Mouse (Mus musculus) megakaryocyte, embryonic 14.5 days (primary cell): Measurements from ENCODE around the gene Cxcl12.

ENCODE experiments used
- FLI1 ChIP-seq: IDR thresholded peaks from 2 replicates; pipeline ENCODE4 v1.6.1; 2012; ENCODE audit warnings: low read length, inconsistent platforms, mixed read lengths
- GATA1 ChIP-seq: IDR thresholded peaks from 3 replicates; pipeline ENCODE4 v1.6.1; 2012; ENCODE audit warnings: mixed read lengths, low read length, inconsistent platforms, borderline replicate concordance

DNA sequence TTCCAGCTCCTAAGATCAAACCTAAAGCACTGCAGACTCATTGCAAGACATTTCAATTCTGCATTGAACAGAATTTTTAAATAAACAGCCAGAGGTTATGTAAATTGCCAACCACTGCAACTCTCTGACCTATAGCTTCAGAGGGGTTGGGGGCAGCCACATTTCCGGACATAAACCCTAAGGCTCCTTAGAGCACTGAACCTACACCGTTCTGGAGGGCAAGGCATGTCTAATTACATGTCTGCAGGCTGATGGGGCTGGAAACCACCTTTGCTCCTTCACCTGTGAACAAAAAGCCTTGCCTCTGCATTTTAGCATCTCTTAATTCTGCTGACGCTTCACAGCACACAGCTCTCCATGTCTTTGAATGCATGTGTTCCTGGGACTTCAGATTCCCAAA, 26.9 kb downstream of the Cxcl12 start:
- TF ChIP-seq GATA1 (no peak), FLI1 (no peak)
